Mouse (Mus musculus): ENCODE measurements around the gene Rtkn. TPM values are rescaled to one million over a fixed set of nuclear protein-coding genes. Genes with fewer than 3 reads are reported as not detected.

Rtkn gene
- total RNA-seq, 2 experiments from 2014 or later: 30.3 to 34.4 TPM

DNA sequence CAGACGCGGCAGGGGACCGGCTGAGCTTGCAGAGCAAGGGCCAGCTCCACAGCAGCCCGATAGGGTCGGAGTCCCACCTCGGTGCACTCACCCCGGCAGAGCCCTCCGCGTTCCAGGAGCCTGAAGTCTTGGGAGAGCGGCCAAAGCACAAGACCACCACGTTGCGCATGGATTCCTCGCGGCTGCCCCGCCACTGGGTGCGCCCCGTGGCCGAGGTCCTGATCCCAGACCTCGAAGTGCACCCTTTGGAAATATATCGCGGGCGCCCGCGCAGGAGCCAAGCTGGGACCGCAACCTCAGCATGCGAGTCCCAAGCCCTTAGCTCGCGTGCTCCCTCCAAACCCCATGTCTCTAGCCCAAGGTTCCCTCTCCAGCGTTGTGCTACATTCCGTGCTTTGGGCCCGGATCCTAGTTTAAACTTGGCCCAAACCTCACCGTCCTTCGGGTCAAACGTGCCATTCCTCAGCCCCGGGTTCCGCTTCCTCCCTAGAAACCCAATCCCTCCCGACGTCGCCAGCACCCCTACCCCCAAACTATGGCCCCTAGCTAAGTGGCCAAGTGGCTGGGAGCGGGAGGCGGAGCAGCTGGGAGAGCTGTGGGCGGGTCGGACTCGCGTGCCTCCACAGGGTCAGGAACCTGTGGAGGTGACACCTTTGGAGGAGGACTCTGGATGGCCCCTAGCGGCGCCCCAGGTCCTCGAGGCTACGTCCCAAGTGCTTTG, 26.8 kb downstream of the Rtkn start:
- intact Hi-C loops (cut with DNase I): loop anchor here (5.0 kb wide), 1 partner anchor 40 kb away; the partner anchor contains the start of gene Wbp1
- DNase-seq (ENCODE audit: extremely low spot score in 1 of 2, low spot score in 2 of 2): peak in 1 of 2 experiments; percentile 49

DNA sequence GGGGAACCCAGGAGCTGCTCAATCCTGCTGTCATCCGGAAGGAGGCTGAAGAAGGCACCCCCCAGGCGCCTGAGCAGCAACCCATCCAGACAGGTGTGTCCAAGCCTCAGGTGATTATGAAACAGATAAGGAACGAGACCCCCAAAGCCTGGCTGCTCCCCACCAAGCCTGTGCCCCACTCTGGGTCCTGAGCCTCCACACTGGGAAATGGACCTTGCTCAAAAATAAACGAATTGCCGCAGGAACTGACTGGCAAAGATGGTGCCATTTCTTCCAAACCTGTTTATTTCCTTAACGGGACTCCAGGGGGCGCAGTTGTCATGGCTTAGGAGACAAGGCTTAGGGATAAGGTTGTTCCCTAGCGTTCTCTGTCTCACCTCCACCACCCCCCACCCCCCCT, 27.4 kb downstream of the Rtkn start:
- peak in 1 of 2 experiments; percentile 59 for DNase-seq (ENCODE audit: extremely low spot score in 1 of 2, low spot score in 2 of 2)
- intact Hi-C loops (cut with DNase I): loop anchor here (5.0 kb wide), 1 partner anchor 40 kb away; the partner anchor contains the start of gene Wbp1

DNA sequence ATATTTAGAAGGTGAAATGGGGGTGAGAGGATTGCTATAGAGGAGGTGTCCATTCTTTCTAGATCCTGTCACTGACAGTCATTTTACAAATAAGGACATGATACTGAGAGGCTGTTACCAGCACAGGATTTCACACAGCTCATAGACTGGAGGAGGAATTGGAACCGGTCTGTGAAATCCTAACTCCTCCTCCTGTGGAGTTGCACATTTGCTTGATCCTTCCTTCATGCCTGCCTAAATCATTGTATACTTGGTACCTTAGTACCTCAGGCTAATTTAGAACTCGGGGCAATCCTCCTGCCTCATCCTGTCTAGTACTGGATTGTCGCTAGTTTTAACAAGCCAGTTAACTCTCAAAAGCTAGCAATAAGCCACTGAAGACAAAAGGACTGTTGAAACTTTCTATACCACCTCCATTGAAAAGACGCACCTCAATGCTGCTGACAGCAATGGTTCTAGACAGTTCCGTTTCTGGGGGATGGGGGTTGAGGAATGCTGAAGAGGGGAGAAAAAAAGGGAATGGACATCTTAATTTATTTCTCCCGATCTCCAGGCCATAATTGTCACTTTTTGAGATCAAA, 29.9 kb downstream of the Rtkn start:
- intact Hi-C loops (cut with DNase I): no loop called here
- no peak for DNase-seq (ENCODE audit: extremely low spot score in 1 of 2, low spot score in 2 of 2)

DNA sequence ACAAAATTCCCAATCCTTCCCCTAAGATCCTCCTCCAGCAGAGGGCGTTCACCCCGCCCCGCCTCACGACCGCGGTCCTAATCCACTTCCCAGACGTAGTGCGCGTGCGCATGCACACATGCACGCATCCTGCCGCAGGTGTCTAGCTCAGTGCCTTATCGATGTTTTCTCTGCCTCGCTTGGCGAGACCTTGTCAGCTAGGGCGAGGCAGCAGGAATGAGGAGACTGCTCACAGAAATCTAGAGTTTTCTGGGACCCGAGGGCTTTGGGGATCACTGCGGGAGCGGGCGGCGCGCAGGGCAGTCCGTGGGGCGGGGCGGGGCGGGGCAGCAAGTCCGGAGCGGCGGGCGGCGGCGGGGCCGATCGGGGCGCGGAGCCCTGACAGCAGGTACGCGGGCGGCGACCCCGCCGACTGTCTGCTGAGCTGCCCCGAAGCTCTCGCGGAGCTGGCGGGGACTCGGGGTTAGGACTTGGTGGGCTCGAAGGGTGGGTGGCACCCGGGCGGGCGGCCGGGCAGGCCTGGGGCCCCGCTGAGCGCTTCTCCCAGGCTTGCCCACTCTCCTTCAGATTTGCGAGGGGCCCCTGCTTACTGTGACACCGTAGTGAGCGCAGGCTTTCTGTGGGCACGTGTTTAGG, 30.5 kb downstream of the Rtkn start, which contains the start of gene Dctn1:
Dctn1 (plus strand) TSS at position 314 of the 636 bp plus-strand sequence.
- peak; percentile 88 to 96 for DNase-seq (ENCODE audit: extremely low spot score in 1 of 2, low spot score in 2 of 2)
- intact Hi-C loops (cut with DNase I): no loop called here

DNA sequence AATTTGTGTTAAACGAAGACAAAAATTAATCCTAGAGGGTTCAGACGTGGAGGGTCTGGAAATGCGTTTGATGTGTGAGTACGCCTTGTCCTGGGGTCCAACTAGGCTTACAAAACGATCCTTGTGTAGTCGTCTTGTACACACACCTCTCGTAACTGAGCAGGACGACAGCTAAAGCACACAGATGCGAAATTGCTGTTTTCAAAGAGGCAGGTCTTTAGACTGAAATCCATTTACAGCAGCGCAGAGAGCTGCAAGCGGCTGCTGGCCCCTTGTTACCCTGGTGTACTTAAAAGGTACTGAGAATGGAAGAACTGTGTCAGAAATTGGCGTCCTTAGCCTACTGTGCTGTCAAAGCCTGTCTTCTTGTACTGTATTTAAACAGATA, 31.0 kb downstream of the Rtkn start:
- DNase-seq (ENCODE audit: extremely low spot score in 1 of 2, low spot score in 2 of 2): no peak
- intact Hi-C loops (cut with DNase I): no loop called here

DNA sequence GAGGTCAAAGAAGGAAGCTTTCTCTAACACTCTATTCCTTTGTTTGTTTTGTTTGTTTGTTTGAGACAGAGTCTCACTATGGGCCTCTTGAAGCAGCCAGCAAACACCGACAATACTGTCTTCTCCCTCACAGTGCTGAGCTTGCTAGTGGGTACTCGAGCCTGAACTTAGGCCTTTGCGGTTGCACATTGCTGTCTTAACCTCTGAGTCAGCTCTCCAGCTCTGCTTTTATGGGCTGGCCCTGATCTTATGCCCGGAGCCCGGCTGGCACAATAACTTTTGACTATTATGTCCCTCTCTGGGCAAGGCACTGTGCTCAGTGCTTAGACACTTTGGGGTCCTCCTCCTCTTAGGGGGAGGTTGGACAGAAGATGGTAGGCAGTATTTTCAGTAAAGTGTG, 34.6 kb downstream of the Rtkn start:
- intact Hi-C loops (cut with DNase I): no loop called here
- DNase-seq (ENCODE audit: extremely low spot score in 1 of 2, low spot score in 2 of 2): no peak

DNA sequence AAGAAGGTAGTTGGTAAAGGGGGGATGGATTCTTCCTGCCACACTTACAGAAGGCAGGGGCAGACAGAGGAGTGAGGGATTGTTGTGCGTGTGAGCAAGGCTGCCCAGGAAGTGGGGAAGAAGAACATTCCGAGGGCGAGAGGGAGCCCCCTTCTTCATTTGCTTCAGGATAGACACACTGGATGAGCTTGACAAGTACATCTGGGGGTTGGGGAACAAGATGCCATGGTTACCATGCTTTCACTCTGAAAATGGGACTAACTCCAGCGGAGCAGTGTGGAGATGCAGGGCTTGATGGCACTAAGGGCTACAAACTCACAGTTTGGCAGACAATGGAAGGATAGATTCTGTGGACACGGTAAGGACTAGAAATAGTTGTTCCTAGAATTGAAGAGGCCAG, 35.8 kb downstream of the Rtkn start:
- intact Hi-C loops (cut with DNase I): no loop called here
- no peak for DNase-seq (ENCODE audit: extremely low spot score in 1 of 2, low spot score in 2 of 2)

DNA sequence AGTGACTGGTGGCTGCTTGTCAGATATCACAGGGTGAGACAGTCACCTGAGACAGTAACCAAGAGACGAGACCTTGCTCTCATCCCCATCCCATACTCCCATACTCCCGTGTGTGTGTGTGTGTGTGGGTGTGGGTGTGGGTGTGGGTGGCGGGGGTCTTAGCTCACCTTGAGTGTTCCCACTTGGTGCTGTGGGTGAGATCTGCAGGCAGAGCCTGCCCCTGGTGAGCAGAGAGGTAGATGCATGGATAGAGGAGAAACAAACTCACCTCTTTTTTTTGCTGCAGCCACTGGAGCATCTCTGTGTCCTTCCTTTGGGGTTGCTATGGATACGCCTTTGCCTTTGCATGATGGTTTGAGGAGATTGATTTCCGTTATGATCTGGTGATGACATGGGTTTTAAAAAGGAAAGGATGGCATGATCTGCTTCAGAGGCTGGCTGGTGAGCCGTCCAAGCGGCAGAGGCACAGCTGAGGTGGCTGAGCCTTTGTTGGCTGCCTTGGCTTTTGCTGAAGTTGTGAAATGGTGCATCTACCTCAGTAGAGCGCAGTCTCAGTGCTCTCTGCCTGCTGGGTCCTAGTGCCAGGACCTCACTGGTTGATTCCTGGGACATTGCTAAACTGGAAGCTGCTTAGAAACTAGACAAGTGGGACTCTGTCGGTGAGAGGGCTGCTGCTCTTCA, 37.1 kb downstream of the Rtkn start:
- no peak for DNase-seq (ENCODE audit: extremely low spot score in 1 of 2, low spot score in 2 of 2)

DNA sequence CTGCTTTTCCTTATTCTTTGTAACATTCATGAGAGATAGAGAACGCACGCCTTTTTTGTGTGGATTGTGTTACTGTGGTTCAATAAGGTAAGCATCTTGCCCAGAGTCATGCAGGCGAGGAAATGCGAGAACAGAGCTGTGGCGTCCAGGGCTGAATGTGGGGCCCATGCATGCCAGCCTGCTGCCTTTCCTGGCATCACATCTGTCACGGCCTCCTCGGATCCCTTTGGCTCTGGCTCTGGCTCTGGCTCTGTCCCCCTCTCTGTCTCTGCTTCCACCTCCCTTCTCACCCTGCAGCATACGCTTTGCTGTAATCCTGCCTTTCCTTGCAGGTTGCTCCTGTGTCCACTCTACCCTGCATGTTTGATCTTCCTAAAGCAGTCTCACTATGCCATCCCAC, 40.7 kb downstream of the Rtkn start:
- intact Hi-C loops (cut with DNase I): no loop called here
- DNase-seq (ENCODE audit: extremely low spot score in 1 of 2, low spot score in 2 of 2): no peak

More for the DNA sequence above, 37.1 kb downstream of the Rtkn start:
- intact Hi-C loops (cut with DNase I): no loop called here

DNA sequence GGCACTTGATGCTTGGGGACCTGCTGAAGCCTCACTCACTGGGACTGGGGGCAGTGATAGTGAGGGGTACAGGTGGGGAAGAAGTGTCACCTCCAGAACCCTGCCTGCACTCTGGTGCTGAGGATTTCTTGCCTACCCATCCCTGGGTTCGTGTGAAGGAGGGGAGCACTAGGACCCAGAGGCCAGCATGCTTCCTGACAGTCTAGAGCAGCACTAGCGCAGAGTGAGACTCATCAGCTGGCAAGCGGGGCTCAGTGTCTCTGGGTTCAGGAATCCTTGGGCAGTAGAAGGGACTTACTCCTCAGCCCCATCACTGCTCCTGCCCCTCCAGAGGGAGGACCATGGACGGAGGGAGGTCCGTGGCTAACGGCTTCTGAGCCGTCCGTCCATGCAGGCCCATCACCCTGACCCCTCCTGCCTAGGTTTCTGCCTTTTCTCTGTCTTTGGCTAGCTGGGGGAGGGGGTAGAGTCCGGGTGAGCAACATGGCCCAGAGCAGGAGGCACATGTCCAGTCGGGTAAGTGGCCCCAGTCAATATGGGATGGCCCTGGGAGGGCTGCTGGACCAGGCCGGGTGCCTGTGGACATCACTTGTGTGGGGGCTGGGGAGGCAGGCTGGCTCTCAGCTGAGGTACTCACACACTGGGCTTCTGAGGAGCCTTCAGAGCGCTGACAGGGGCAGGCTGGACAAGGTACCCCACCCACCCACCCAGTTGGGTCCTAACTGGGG, 44.3 kb downstream of the Rtkn start:
- intact Hi-C loops (cut with DNase I): no loop called here
- peak in 1 of 2 experiments; percentile 48 for DNase-seq (ENCODE audit: extremely low spot score in 1 of 2, low spot score in 2 of 2)

DNA sequence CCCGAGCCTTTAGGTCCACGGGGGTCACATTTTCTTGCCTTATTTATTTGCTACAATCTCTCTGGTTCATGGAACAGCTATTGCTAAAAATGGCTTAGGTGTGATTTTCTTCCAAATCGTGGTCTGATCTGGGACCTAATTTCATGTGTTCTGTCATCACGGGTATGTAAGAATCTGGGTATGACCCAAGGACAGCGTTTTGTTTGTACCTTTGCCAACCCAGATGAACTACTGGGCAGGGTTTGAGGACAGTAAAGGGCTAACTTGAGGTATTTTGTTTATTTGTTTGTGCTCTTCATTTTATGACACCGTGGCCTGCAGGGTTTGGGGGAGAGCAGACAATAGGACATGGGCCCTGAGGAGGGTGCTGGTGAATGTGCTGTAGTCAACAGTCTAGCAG, 45.3 kb downstream of the Rtkn start:
- DNase-seq (ENCODE audit: extremely low spot score in 1 of 2, low spot score in 2 of 2): no peak
- intact Hi-C loops (cut with DNase I): no loop called here

DNA sequence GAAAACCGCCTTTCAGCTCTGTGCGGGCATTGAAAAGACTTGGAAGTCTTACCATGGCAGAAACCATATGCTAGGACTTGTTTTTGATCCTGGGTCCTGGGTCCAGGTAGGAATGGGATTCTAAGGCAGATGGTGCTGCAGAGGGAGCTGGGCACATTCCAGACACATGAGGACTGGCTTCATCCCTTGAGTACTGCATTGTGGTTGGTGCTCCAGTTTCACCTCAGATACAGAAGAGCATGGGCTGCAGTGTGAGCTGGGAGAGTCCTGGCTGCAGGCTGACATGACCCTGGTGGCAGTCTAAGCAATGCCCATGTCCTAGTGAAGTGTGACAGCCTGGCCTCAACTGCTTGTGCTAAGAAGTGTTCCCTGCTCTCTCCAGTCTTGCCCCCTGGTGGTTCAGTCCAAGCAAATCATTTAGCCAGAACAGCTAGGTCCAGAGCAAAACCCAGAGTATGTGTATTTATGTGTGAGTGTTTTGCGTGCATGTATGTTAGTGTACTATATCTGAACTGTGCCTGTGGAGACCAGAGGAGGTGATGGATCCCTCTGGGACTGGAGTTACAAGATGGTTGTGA, 49.7 kb downstream of the Rtkn start:
- intact Hi-C loops (cut with DNase I): no loop called here
- DNase-seq (ENCODE audit: extremely low spot score in 1 of 2, low spot score in 2 of 2): no peak

DNA sequence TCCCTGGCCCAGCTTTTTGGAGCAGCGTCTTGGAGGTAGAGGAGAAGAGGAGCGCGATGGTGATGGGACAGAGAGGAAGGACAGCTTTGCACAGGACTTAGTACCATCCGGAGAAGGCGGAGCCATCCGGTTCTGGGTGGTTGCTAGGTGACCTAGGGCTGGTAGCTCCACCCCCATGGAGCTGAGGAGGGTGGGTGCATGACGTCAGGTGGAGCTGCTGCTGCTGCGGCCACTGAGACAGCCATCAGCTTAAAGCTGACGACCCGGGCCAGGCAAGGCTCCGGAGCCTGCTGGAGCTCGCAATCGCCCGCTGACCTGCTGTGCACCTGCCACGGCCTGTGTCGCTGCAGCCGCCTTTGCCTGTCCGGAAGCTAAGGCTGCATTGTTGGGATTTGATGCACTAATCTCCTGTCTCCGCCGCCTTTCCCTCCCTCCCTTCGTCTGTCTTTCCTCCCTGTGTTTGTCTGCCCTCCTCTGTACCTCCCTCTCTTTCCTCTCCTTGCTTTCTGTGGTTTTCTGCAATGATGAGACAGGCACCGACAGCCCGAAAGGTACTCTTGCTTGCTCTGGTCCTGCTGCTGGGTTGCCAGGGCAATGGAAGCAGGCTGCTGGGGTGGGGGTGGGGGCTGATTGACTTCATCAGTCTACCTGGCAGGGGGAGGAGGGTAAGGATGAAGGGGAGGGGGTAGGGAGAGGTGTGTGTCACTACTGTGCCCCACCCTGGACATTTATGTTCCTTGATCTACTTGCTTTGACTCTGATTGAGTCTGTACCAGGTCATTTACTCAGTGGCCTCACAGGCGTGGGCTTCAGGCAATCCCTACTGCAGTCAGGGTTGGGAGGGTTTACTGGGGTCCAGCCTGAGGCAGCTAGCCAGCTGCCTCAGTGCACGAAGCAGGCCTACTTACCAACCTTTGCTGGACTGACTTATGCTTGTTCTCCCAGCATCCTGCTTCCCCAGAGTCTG, 50.9 kb downstream of the Rtkn start:
- intact Hi-C loops (cut with DNase I): no loop called here
- peak; percentile 86 to 90 for DNase-seq (ENCODE audit: extremely low spot score in 1 of 2, low spot score in 2 of 2)

DNA sequence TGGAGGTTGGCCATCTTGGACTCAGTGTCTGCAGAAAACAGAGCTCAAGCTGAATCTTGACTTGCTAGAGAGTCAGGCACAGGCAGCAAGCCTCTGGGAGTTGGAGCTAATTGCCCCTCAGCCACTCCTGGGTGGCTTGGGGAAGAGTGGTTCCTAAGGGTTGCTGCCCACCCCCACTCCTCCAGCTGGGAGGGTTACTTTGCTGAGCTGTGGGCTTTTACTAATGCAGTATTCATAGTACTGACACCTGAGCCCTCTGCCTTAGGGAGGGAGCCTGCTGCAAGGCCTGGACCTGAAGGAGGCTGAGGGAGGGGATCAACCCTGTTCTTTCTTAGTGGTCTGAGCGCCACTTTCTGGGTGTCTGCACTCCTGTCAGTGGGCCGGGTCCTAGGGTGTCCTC, 51.7 kb downstream of the Rtkn start:
- intact Hi-C loops (cut with DNase I): no loop called here
- no peak for DNase-seq (ENCODE audit: extremely low spot score in 1 of 2, low spot score in 2 of 2)

DNA sequence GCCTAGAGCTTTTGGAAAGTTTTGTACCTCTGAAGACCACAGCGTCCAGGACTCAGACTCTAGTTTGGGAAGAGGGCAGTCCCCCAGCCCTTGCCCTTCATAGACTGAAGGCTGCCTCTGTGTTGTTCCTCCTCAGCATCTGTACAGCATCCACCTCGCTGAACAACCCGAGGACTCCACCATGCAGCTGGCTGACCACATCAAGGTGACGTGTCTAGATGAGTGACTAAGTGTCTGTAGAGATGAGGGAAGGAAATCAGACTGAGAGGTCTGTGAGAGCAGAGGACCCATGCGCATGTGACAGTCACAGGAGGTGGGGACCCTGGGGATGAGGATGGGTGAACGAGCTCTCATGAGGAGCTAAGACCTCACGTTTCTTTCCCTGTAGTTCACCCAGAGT, 58.3 kb downstream of the Rtkn start:
- intact Hi-C loops (cut with DNase I): no loop called here
- no peak for DNase-seq (ENCODE audit: extremely low spot score in 1 of 2, low spot score in 2 of 2)

DNA sequence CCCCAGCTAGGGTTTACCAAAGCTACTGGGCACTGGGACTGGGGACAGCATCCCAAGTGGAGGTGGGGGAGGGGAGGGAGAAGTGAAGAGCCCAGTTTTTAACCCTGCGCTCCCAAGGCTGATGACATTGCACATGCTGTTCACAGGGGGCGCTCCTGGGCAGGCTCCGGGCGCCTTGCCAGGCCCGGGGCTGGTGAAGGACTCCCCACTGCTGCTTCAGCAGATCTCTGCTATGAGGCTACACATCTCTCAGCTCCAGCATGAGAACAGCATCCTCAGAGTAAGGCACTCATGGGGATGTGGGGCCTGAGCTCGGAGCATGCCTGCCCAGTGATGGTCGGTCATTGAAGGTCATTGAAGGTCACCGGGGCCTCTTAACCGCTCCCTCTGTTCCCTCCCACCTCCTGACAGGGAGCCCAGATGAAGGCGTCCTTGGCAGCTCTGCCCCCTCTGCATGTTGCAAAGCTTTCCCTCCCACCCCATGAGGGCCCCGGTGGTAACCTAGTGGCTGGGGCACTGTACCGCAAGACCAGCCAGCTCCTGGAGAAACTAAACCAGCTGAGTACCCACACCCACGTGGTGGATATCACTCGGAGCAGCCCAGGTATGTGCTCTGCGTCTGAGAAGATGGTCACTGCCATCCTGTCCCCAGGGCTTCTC, 62.2 kb downstream of the Rtkn start:
- peak; percentile 61 to 82 for DNase-seq (ENCODE audit: extremely low spot score in 1 of 2, low spot score in 2 of 2)
- intact Hi-C loops (cut with DNase I): no loop called here
